24 mouse cellular contexts compared by ENCODE assay signal in the genomic region with DNA sequence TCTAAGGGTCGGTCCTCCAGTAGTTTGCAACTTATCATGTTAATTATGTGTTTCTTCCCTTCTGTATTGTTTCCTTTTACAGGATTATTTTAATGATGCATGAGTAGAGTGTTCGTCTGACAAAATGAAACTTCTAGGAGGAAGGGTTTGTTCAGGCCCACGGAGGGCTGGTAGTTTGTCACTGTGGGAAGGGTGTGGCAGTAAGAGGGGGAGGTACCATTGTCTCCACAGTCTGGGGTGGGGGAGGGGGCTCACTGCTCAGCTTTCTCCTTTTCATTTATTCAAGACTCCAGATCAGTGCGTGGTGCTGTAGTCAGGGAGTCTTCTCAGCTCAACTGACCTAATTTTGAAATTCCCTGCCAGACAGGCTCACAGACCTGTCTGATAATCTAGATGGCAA. TPM values are rescaled to one million over a fixed set of nuclear protein-coding genes. Genes with fewer than 3 reads are reported as not detected.
"Had no signal": no experiment of that assay in that cellular context is flagged by ENCODE, and none has a peak within 500 bp of the region (broad histone marks: within the 10 kb centered on the region; RNA-seq: fewer than 3 reads in every experiment).

No protein-coding gene starts in this region.

- DNase-seq: gastrocnemius, adult 2 months; gastrocnemius, postnatal 10 days; gastrocnemius, postnatal 25 days; heart, adult 11 months; heart, adult 2 months; heart, postnatal 14 days; heart, postnatal 36 days; kidney, adult 18-20 months; kidney, adult 8-10 months; kidney, postnatal 10 days; kidney, postnatal 25 days; kidney, postnatal 4 days; liver; liver, embryonic 13.5 days had no signal

- ATAC-seq: hindbrain, embryonic 16.5 days; intestine, postnatal 0 days had no signal

RNA-seq across cellular contexts. Expression of a gene that starts 4.2 kb away (rescaled TPM):
- total RNA-seq: gastrocnemius, adult 2 months; gastrocnemius, postnatal 10 days; gastrocnemius, postnatal 25 days; gastrocnemius, postnatal 4 days; heart, adult 2 months; heart, postnatal 14 days; heart, postnatal 36 days; hematopoietic stem cell, adult 5-6 weeks; layer of hippocampus, adult 2 months; layer of hippocampus, postnatal 10 days; layer of hippocampus, postnatal 25 days; left cerebral cortex, adult 2 months; left cerebral cortex, postnatal 14 days; left cerebral cortex, postnatal 36 days had no signal

RNA-seq across cellular contexts. Expression of a gene that starts 10.3 kb away (rescaled TPM):
- total RNA-seq: gastrocnemius, postnatal 10 days; gastrocnemius, postnatal 25 days; gastrocnemius, postnatal 4 days; hematopoietic stem cell, adult 5-6 weeks; layer of hippocampus, adult 2 months; layer of hippocampus, postnatal 10 days; layer of hippocampus, postnatal 25 days; left cerebral cortex, adult 2 months; left cerebral cortex, postnatal 36 days had no signal

RNA-seq across cellular contexts. Expression of a gene that starts 14.1 kb away (rescaled TPM):
- total RNA-seq: gastrocnemius, adult 2 months; gastrocnemius, postnatal 25 days; heart, postnatal 36 days; layer of hippocampus, adult 2 months; left cerebral cortex, adult 2 months; left cerebral cortex, postnatal 36 days had no signal

RNA-seq across cellular contexts. Expression of a gene that starts 31.2 kb away (rescaled TPM):
- total RNA-seq: gastrocnemius, adult 2 months; gastrocnemius, postnatal 10 days; gastrocnemius, postnatal 25 days; gastrocnemius, postnatal 4 days; heart, adult 2 months; heart, postnatal 14 days; heart, postnatal 36 days; hematopoietic stem cell, adult 5-6 weeks; layer of hippocampus, adult 2 months; layer of hippocampus, postnatal 10 days; layer of hippocampus, postnatal 25 days; left cerebral cortex, adult 2 months; left cerebral cortex, postnatal 14 days; left cerebral cortex, postnatal 36 days had no signal

RNA-seq across cellular contexts. Expression of a gene that starts 32.4 kb away (rescaled TPM):
- total RNA-seq: gastrocnemius, adult 2 months; gastrocnemius, postnatal 10 days; gastrocnemius, postnatal 25 days; gastrocnemius, postnatal 4 days; heart, adult 2 months; heart, postnatal 14 days; heart, postnatal 36 days; hematopoietic stem cell, adult 5-6 weeks; layer of hippocampus, adult 2 months; layer of hippocampus, postnatal 10 days; layer of hippocampus, postnatal 25 days; left cerebral cortex, adult 2 months; left cerebral cortex, postnatal 14 days; left cerebral cortex, postnatal 36 days had no signal
